Mouse (Mus musculus): Measurements from ENCODE around the gene Kcnd1. TPM values are rescaled to one million over a fixed set of nuclear protein-coding genes. Genes with fewer than 3 reads are reported as not detected.
A peak's percentile ranks its signal among the peaks of the same experiment; 100 is the strongest.

Kcnd1 gene
- polyA plus RNA-seq, 1 experiment from 2014 or later: 0.12 TPM

DNA sequence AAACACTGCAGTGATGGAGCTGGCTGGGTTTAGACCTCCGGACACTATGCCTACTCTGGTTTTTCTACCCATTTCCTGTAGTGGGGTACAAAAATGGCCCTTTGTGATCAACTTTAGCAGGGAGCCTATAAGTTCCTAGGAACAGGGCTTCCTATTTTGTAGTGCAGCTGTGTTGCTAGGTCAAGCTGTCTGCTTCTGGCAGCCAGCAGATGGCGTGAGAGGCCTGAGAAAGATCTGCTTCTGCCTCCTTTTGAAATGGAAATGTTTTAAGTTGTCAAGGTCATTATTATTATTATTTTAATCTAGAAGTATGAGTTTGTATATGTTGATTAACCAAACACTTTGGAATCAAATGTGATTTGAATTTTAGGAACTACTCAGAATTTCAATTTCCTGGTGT lies 32.5 kb downstream of the Kcnd1 start:
- DNase-seq (ENCODE audit: low spot score): peak; percentile 48

DNA sequence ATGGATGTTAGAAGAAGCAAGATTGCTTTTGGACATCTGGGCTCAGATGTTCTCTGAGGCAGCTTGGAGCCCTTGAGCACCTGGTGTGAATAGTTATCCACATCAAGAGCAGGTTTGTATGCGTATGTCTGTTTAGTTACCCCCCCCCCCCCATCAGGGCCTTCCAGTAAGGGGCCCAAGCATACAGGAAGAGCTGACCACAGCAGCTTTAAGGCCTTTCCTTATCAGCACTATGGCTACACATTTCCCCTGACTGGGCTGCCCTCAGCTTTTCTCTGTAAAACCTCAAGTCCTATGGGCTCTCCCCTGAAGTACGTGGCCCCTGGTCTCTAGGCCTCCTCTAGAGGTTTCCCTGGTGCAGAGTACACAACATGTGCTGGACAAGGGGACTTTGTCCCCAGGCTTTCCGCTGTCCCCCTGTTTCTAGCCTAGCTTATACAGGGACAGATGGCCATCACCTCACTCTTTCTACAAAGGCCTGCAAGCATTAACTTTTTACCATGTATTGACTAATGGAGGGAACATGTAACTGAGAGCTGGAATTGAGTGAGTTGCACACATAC lies 37.2 kb downstream of the Kcnd1 start:
- no peak for DNase-seq (ENCODE audit: low spot score)

DNA sequence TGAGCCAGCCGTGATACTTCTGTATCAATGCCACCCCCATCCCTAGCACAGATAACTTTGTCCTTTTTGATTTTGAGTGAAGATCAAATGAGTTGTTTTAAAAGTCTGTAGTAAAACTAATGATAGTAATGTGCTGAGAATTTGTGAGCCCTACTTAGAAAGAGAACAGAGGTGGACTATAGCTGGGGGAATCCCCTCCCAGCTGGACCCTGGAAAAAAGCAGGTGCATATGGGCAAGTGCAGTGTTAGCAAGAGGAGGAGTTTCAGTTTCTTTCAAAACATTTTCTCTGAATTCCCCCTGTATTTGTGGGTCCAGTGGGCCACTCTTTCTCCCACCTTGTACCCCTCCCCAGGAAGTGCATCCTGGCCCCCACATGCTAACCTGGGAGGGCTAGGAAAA lies 41.1 kb downstream of the Kcnd1 start:
- DNase-seq (ENCODE audit: low spot score): no peak

DNA sequence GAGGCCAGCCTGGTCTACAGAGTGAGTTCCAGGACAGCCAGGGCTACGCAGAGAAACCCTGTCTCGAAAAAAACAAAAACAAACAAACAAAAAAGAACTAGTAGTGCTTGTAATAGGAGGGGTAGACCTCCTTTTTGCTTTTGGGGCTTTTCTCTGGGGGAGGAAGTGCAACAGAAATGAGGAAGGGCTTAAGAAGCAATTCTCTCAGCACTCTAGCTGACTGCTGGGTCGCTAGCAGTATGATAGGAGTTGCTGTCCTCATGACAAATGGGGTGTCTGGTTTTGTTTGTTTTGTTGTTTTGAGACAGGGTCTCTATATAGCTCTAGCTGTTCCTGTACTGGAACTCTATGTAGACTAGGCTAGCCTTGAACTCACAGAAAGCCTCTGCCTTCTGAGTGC lies 42.5 kb downstream of the Kcnd1 start:
- no peak for DNase-seq (ENCODE audit: low spot score)

DNA sequence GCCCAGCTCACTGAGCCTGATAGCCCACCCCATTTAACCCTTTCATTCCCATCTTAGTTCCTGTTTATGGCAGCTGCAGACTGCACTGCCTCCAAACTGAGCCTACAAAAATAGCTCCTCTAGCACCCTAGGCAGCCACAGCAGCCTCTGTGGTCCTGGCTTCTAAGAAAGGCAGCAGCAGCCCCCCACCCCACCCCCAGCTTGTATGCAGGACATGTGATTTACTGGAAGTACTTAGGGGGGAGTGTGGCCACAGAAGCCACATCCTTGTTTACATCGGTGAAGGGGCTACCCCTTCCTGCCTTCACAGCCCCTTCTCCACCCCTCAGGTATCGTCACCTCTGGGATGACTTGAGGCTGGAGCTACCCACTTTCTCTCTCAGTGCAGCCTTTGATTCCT lies 43.3 kb downstream of the Kcnd1 start:
- peak; percentile 48 for DNase-seq (ENCODE audit: low spot score)

DNA sequence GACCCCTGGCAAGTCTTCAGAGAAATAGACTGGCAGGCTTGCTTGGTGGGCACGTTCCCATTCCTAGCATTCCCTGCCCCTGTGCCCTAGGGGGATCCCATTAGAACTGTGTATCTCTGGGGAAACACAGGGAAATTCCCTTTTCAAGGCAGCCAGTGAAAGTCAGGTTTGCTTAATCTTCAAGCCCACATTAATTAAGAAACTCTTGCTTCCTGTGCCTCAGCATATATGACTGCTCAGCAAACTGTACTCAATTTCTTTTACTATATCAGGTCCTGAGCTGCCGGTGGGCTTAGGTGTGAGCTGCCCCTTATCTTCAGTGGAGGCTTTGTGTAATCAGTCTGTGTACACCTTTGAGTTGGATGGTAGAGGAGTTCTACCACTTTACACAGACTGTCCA lies 43.7 kb downstream of the Kcnd1 start:
- no peak for DNase-seq (ENCODE audit: low spot score)

DNA sequence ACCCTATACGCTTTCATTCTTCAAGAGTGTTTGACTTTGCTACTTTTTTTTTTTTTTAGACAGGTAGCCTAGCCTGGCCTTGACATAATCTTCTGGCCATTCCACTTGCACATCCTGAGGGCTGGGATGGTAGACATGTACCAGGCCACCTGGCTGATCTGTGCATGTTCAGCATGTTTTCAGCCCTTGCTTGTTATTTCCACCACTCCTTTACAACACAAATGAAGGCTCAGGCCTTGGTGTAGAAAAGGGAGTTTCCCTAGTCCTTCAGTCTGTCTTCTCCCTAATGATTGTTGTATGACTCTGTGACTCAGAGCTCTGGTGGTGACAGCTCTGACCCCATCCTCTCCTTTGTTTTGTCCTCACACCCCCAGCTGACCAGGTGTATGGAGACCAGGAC lies 45.1 kb downstream of the Kcnd1 start:
- no peak for DNase-seq (ENCODE audit: low spot score)

DNA sequence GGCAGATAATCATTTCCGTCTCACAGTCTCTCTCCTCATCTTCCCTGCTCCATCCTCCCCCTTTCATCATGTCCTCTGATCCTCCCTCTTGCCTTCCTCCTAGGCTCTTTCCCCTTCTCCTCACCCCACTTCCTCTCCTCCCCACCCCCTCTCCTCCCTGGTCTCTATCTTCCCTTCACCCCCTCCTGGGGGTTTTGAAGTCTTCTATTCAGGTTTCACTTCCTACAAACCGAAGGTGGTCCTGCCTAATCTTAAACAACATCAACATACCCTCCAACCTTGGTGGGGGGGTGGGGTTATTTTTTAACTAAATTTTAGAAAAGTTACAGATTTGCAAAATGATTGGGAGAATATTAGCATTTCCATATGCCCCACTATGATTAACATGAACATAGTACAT lies 46.4 kb downstream of the Kcnd1 start:
- DNase-seq (ENCODE audit: low spot score): no peak

DNA sequence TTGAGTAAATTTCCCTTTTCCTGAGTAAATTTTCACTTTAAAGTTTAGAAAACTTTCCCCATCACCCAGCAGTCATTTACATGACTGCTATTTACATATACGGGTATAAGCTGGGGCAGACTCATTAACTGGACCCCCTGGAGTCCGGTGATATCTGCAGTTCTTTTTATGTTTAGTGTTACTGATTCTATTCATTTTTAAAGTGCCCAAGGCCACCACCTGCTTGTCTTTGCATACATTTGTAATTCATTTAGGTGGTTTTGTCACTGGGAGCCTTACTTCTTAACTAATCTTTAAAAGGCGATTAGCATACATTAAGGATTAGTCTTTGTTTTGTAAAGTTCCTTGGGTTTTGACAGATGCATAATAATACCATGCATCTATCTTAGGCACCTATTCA lies 47.7 kb downstream of the Kcnd1 start:
- no peak for DNase-seq (ENCODE audit: low spot score)

DNA sequence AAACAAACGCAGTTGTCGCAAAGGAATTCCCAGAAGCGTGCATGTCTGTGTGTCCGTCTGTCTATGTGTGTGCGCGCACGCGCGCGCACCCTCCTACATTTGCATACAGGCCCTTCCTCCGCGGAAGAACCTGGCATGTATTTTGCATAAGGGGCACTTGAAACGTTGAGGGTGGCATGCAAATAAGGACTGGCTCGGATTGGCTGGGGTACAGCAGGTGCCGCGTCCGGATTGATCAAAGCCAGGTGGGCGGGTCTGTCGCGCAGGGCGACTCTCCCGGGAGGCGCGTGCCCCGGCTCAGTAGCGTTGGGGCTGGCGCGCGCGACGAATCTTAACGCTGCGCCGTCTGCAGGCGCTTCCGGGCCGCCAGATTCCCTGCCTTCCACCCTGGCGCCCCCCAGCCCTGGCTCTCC lies 55.9 kb downstream of the Kcnd1 start, which contains the start of gene Pim2:
Gene Pim2 (plus strand): TSS at position 256 of the 413 bp plus-strand sequence.
- peak; percentile 91 for DNase-seq (ENCODE audit: low spot score)

DNA sequence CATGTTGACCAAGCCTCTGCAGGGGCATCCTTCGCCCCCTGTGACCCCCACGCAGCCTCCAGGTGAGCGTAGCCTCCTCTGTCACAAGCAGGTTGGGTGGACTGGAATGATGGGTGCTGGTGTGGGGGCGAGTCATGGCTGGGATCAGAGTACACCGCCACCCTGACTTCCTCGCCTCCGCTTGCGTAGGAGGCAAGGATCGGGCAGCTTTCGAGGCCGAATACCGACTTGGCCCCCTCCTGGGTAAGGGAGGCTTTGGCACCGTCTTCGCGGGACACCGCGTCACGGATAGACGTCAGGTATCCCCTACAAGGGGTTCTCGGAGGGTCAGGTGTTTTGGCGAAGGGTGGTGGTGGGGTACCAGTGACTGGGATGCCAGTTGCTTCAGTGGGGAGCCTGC lies 56.4 kb downstream of the Kcnd1 start:
- DNase-seq (ENCODE audit: low spot score): no peak

DNA sequence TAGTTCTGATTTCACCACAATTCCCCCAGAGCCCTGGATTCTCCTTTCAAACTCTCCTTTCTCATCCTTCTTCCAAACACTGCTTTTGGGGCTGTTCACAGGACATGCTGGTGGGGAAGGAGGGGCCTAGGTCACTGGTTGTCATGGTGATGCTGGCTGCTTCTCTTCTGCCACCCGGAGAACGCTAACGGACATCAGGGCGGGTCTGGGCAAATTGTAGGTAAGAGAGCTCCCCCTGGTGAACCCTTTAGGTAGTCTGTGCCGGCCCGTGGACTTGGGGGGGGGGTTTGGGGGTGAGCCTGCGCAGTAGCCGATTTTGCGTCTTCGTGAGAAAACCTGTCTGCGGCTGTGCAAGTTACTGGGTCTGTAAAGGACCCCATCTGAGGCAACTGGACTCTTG lies 57.7 kb downstream of the Kcnd1 start:
- DNase-seq (ENCODE audit: low spot score): peak; percentile 66

DNA sequence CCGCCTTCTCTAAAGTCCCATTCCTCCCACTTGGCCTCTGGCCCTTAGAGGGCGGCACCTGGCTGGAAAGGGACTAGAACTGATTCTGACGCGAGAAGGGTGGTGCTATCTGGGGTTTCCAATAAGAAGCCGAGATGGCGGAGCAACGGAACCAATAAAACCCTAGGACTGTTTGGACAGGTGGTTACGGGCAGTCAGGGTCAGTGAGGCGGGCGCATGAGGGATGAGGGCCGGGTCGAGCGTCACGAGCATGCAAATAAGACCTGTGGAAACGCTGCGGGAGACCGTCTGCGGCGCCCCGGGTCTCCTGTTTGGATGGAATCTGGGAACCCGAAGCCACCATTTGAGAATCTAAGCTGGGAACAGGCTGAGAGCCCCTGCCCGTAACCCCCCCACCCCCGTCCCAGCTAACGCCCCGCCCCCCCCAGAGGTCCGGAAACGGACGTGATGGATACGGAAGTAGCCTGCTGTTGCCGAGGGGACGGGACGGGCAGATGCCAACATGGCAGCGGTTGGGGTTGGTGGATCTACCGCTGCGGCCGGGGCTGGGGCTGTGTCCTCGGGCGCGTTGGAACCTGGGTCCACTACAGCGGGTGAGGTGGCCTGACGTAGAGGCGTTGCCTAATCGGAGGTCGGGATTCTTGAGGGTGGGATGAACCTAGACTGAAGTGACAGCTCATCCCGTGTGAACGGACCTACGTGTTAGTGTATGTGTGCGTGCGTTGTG lies 61.9 kb downstream of the Kcnd1 start, which contains the start of gene Slc35a2:
Gene Slc35a2 (plus strand): TSS at position 188 of the 727 bp plus-strand sequence.
- DNase-seq (ENCODE audit: low spot score): peak; percentile 64

MicroRNA genes within 50 kb of the gene (microRNA counts, 519-probe panel; counts per million panel counts)
- microRNA mmu-miR-1198: 3,923 counts per million, percentile 78 among the panel's probes with 10 or more counts

Small RNA genes within 50 kb of the gene (microRNA-seq; reads per million reads assigned to microRNA genes)
- gene Mir1198 (ENCODE audit: borderline number of aligned reads): 49.5 reads per million, percentile 38 among the genes with 10 or more reads in this experiment

Other genes starting within 250 kb of the Kcnd1 start
- 0.10 and 0.44 TPM in 2 replicates for gene Foxp3, start 248.6 kb upstream of the Kcnd1 start, polyA plus RNA-seq (2015; fragmentation: Nextera tagmentation; extraction: Ambion mirVana)
- 0.73 TPM in 2 replicates for gene Ppp1r3f, start 248.0 kb upstream of the Kcnd1 start, polyA plus RNA-seq (2015; fragmentation: Nextera tagmentation; extraction: Ambion mirVana)
- gene Ccdc22, start 216.8 kb upstream of the Kcnd1 start, polyA plus RNA-seq (2015; fragmentation: Nextera tagmentation; extraction: Ambion mirVana): 33.1 and 36.0 TPM in 2 replicates
- gene Cacna1f, start 215.2 kb upstream of the Kcnd1 start, polyA plus RNA-seq (2015; fragmentation: Nextera tagmentation; extraction: Ambion mirVana): 0.04 and 0.07 TPM in 2 replicates
- gene Syp, start 183.8 kb upstream of the Kcnd1 start, polyA plus RNA-seq (2015; fragmentation: Nextera tagmentation; extraction: Ambion mirVana): 0.40 and 0.55 TPM in 2 replicates
- gene Prickle3, start 165.0 kb upstream of the Kcnd1 start, polyA plus RNA-seq (2015; fragmentation: Nextera tagmentation; extraction: Ambion mirVana): 5.3 and 6.2 TPM in 2 replicates
- gene Plp2, start 150.9 kb upstream of the Kcnd1 start, polyA plus RNA-seq (2015; fragmentation: Nextera tagmentation; extraction: Ambion mirVana): 81.2 and 84.1 TPM in 2 replicates
- 0.49 and 0.55 TPM in 2 replicates for gene Magix, start 141.0 kb upstream of the Kcnd1 start, polyA plus RNA-seq (2015; fragmentation: Nextera tagmentation; extraction: Ambion mirVana)
- gene Gpkow, start 125.2 kb upstream of the Kcnd1 start, polyA plus RNA-seq (2015; fragmentation: Nextera tagmentation; extraction: Ambion mirVana): 28.8 and 28.9 TPM in 2 replicates
- 42.2 and 45.5 TPM in 2 replicates for gene Wdr45, start 108.0 kb upstream of the Kcnd1 start, polyA plus RNA-seq (2015; fragmentation: Nextera tagmentation; extraction: Ambion mirVana)
- 0.46 and 1.0 TPM in 2 replicates for gene Gm45208, start 100.0 kb upstream of the Kcnd1 start, polyA plus RNA-seq (2015; fragmentation: Nextera tagmentation; extraction: Ambion mirVana)
- 14.7 and 20.6 TPM in 2 replicates for gene Praf2, start 93.8 kb upstream of the Kcnd1 start, polyA plus RNA-seq (2015; fragmentation: Nextera tagmentation; extraction: Ambion mirVana)
- gene Ccdc120, start 71.4 kb upstream of the Kcnd1 start, polyA plus RNA-seq (2015; fragmentation: Nextera tagmentation; extraction: Ambion mirVana): 6.7 and 8.2 TPM in 2 replicates
- gene Tfe3, start 59.7 kb upstream of the Kcnd1 start, polyA plus RNA-seq (2015; fragmentation: Nextera tagmentation; extraction: Ambion mirVana): 11.4 TPM in 2 replicates
- gene Gripap1, start 32.5 kb upstream of the Kcnd1 start, polyA plus RNA-seq (2015; fragmentation: Nextera tagmentation; extraction: Ambion mirVana): 40.2 and 48.1 TPM in 2 replicates
- gene Otud5, start 19.1 kb downstream of the Kcnd1 start, polyA plus RNA-seq (2015; fragmentation: Nextera tagmentation; extraction: Ambion mirVana): 55.0 and 55.6 TPM in 2 replicates
- 14.0 and 14.5 TPM in 2 replicates for gene Pim2, start 56.0 kb downstream of the Kcnd1 start, polyA plus RNA-seq (2015; fragmentation: Nextera tagmentation; extraction: Ambion mirVana)
- 24.5 and 28.3 TPM in 2 replicates for gene Slc35a2, start 61.7 kb downstream of the Kcnd1 start, polyA plus RNA-seq (2015; fragmentation: Nextera tagmentation; extraction: Ambion mirVana)
- gene Pqbp1, start 77.0 kb downstream of the Kcnd1 start, polyA plus RNA-seq (2015; fragmentation: Nextera tagmentation; extraction: Ambion mirVana): 142 and 154 TPM in 2 replicates
- gene Timm17b, start 77.1 kb downstream of the Kcnd1 start, polyA plus RNA-seq (2015; fragmentation: Nextera tagmentation; extraction: Ambion mirVana): 118 and 135 TPM in 2 replicates
- not detected in 2 replicates for gene Gm10491, start 85.5 kb downstream of the Kcnd1 start, polyA plus RNA-seq (2015; fragmentation: Nextera tagmentation; extraction: Ambion mirVana)
- not detected in 2 replicates for gene Gm10490, start 87.3 kb downstream of the Kcnd1 start, polyA plus RNA-seq (2015; fragmentation: Nextera tagmentation; extraction: Ambion mirVana)
- gene Pcsk1n, start 97.5 kb downstream of the Kcnd1 start, polyA plus RNA-seq (2015; fragmentation: Nextera tagmentation; extraction: Ambion mirVana): 0.18 and 0.21 TPM in 2 replicates
- not detected in 2 replicates for gene Eras, start 106.3 kb downstream of the Kcnd1 start, polyA plus RNA-seq (2015; fragmentation: Nextera tagmentation; extraction: Ambion mirVana)
- gene Hdac6, start 125.6 kb downstream of the Kcnd1 start, polyA plus RNA-seq (2015; fragmentation: Nextera tagmentation; extraction: Ambion mirVana): 10.0 and 10.3 TPM in 2 replicates
- 2.9 and 3.1 TPM in 2 replicates for gene Gata1, start 155.8 kb downstream of the Kcnd1 start, polyA plus RNA-seq (2015; fragmentation: Nextera tagmentation; extraction: Ambion mirVana)
- gene Glod5, start 196.2 kb downstream of the Kcnd1 start, polyA plus RNA-seq (2015; fragmentation: Nextera tagmentation; extraction: Ambion mirVana): 0.27 TPM in 1 of 2 replicates, not detected in the other